ENCODE assay signal across 10 mouse cellular contexts in the genomic region with DNA sequence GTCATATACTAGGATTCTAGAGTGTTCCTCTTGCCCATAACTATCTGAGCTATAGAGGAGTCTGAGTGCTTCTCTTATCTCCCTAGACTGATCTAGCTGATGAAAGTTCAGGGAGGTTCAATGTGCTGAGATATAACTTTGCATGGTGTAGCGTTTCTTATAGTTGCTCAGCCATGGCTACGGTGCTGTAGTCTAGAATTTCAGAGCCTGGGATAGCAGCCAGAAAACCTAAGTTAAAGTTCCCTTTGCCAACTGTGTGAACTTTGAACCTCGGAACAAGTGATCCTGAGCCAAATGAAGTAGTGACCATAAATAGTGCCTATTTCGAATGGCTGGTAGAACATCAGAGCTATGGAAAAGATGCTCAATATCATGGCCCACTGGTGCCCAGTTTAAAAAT. TPM values are rescaled to one million over a fixed set of nuclear protein-coding genes. Genes with fewer than 3 reads are reported as not detected.
DNase-seq lines count a peak whose midpoint lies in the region; ATAC-seq and TF ChIP-seq lines count a peak whose summit lies in the region.
"Had no signal": no experiment of that assay in that cellular context is flagged by ENCODE, and none has a peak within 500 bp of the region (broad histone marks: within the 10 kb centered on the region; RNA-seq: fewer than 3 reads in every experiment).

No protein-coding gene starts in this region.

- intact Hi-C loops in heart, postnatal 36 days (cut with DNase I) = no loop called here

- peaks cover 25% of the 10 kb centered on the region for H3K4me1 ChIP-seq in heart, embryonic 13.5 days
- H3K4me1 ChIP-seq in midbrain, embryonic 12.5 days = peaks cover 27% of the 10 kb centered on the region
- H3K4me1 ChIP-seq in midbrain, embryonic 11.5 days (ENCODE audit: control insufficient read depth, insufficient read depth, low read length) = 0 out of 2 replicates have a peak, but pooled peaks cover 4% of the 10 kb centered on the region
- H3K4me1 ChIP-seq in hindbrain, embryonic 14.5 days (replicated peaks; ENCODE audit: control insufficient read depth, insufficient read depth, low read length) = peaks cover 28% of the 10 kb centered on the region

- no peak overlapping the region for H3ac ChIP-seq in myocyte (ENCODE audit: control insufficient read depth, insufficient read length)

- H3K4me2 ChIP-seq in heart, embryonic 13.5 days = no peak overlapping the region
- no peak overlapping the region for H3K4me2 ChIP-seq in midbrain, embryonic 12.5 days (replicated peaks)
- H3K4me2 ChIP-seq in midbrain, embryonic 11.5 days = no peak overlapping the region
- no peak overlapping the region for H3K4me2 ChIP-seq in hindbrain, embryonic 14.5 days (replicated peaks)
- H3K4me2 ChIP-seq in myocyte (ENCODE audit: low read depth) = peak overlapping the region; percentile 25

- peak overlapping the region; percentile 41; the same call in 1 of the 2 replicates for H3K27ac ChIP-seq in heart, embryonic 13.5 days (replicated peaks)
- 0 out of 2 replicates have a peak overlapping the region, but pooled peaks have one; percentile 35 for H3K27ac ChIP-seq in midbrain, embryonic 12.5 days (replicated peaks)
- no peak overlapping the region for H3K27ac ChIP-seq in midbrain, embryonic 11.5 days (ENCODE audit: low read depth, low read length)
- H3K27ac ChIP-seq in hindbrain, embryonic 14.5 days = peak overlapping the region; percentile 78

- peaks cover 76% of the 10 kb centered on the region for H3K79me2 ChIP-seq in myocyte (ENCODE audit: control insufficient read depth, insufficient read depth)

- DNase-seq in heart, postnatal 36 days = no peak
- no peak for DNase-seq in midbrain, embryonic 11.5 days (ENCODE audit: low spot score, missing footprints)
- no peak for DNase-seq in hindbrain, embryonic 14.5 days (ENCODE audit: low spot score)
- no peak for DNase-seq in adrenal gland, adult 8-10 months
- DNase-seq: heart, adult 11 months; thymus, postnatal 14 days had no signal

- H3K4me3 ChIP-seq in heart, embryonic 13.5 days = no peak overlapping the region
- H3K4me3 ChIP-seq in midbrain, embryonic 12.5 days = no peak overlapping the region
- no peak overlapping the region for H3K4me3 ChIP-seq in midbrain, embryonic 11.5 days (ENCODE audit: low read depth, low read length)
- H3K4me3 ChIP-seq in hindbrain, embryonic 14.5 days (replicated peaks; ENCODE audit: low read length) = no peak overlapping the region
- no peak overlapping the region for H3K4me3 ChIP-seq in myocyte

- H3K9ac ChIP-seq in heart, embryonic 13.5 days = no peak overlapping the region
- no peak overlapping the region for H3K9ac ChIP-seq in midbrain, embryonic 12.5 days (replicated peaks)
- no peak overlapping the region for H3K9ac ChIP-seq in midbrain, embryonic 11.5 days (ENCODE audit: low read length)
- H3K9ac ChIP-seq in hindbrain, embryonic 14.5 days = no peak overlapping the region

- no peak for TF ChIP-seq POLR2A in myocyte (IDR thresholded peaks at IDR 0.05; ENCODE audit: insufficient read length, low read depth)

- ATAC-seq in heart, embryonic 13.5 days (ENCODE audit: extremely low read depth, insufficient number of reproducible peaks, low FRiP score, low TSS enrichment) = no peak
- ATAC-seq in midbrain, embryonic 12.5 days (ENCODE audit: low FRiP score, low read depth) = no peak
- no peak for ATAC-seq in midbrain, embryonic 11.5 days (ENCODE audit: low FRiP score)
- no peak for ATAC-seq in hindbrain, embryonic 14.5 days (ENCODE audit: low FRiP score)
- ATAC-seq in megakaryocyte progenitor cell, adult 5-6 weeks (replicated peaks; ENCODE audit: poor library complexity) = no peak

- H3K9me3 ChIP-seq in heart, embryonic 13.5 days = no peaks in the 10 kb centered on the region
- no peaks in the 10 kb centered on the region for H3K9me3 ChIP-seq in midbrain, embryonic 12.5 days
- H3K9me3 ChIP-seq in midbrain, embryonic 11.5 days (ENCODE audit: control insufficient read depth, low read length) = no peaks in the 10 kb centered on the region
- H3K9me3 ChIP-seq in hindbrain, embryonic 14.5 days (ENCODE audit: control insufficient read depth, low read length) = no peaks in the 10 kb centered on the region

- H3K36me3 ChIP-seq in heart, embryonic 13.5 days = peaks cover 9% of the 10 kb centered on the region
- H3K36me3 ChIP-seq in midbrain, embryonic 12.5 days = peaks cover 23% of the 10 kb centered on the region
- peaks cover 2% of the 10 kb centered on the region; the same call in 1 of the 2 replicates for H3K36me3 ChIP-seq in midbrain, embryonic 11.5 days (ENCODE audit: control insufficient read depth, insufficient read depth, low read length)
- H3K36me3 ChIP-seq in hindbrain, embryonic 14.5 days (replicated peaks; ENCODE audit: control insufficient read depth, insufficient read depth) = peaks cover 40% of the 10 kb centered on the region
- H3K36me3 ChIP-seq in myocyte (ENCODE audit: control insufficient read depth, insufficient read depth) = peaks cover 15% of the 10 kb centered on the region

- 57% methylated on average over 4 of the region's 4 CpGs for WGBS in heart, embryonic 13.5 days
- WGBS in midbrain, embryonic 12.5 days = 94% methylated on average over 4 of the region's 4 CpGs
- 95% methylated on average over 4 of the region's 4 CpGs for WGBS in midbrain, embryonic 11.5 days
- WGBS in hindbrain, embryonic 14.5 days = 77% methylated on average over 4 of the region's 4 CpGs

- no peaks in the 10 kb centered on the region for H3K27me3 ChIP-seq in heart, embryonic 13.5 days (replicated peaks)
- H3K27me3 ChIP-seq in midbrain, embryonic 12.5 days = no peaks in the 10 kb centered on the region
- H3K27me3 ChIP-seq in midbrain, embryonic 11.5 days (ENCODE audit: control insufficient read depth, insufficient read depth, low read length) = no peaks in the 10 kb centered on the region
- no peaks in the 10 kb centered on the region for H3K27me3 ChIP-seq in hindbrain, embryonic 14.5 days (ENCODE audit: control insufficient read depth, insufficient read depth, low read length)
- no peaks in the 10 kb centered on the region for H3K27me3 ChIP-seq in myocyte (ENCODE audit: control insufficient read depth, insufficient read depth, insufficient read length)

TF ChIP-seq in myocyte, 11 proteins besides CTCF, POLR2A, EP300 and RAD21:
- TF ChIP-seq SRF (IDR thresholded peaks at IDR 0.05; ENCODE audit: control insufficient read depth, insufficient read length, low read depth) (no peak), REST (IDR thresholded peaks at IDR 0.05; ENCODE audit: insufficient read depth, insufficient read length) (no peak), POLR2AphosphoS2 (IDR thresholded peaks at IDR 0.05; ENCODE audit: insufficient read length, low read depth) (no peak), TCF12 (IDR thresholded peaks at IDR 0.05; ENCODE audit: insufficient read depth, poor library complexity, severe bottlenecking) (no peak), USF1 (IDR thresholded peaks at IDR 0.05; ENCODE audit: low read depth) (no peak), MYOG (IDR thresholded peaks at IDR 0.05; ENCODE audit: control insufficient read depth in 1 of 3, insufficient read depth in 1 of 3, insufficient read length in 2 of 3, low read depth in 2 of 3) (no peak)
TF ChIP-seq in myocyte: peak in this region for 0.

RNA-seq across cellular contexts. Expression of a gene that starts 56.7 kb away (rescaled TPM):
- 111 and 116 TPM in 2 replicates for polyA plus RNA-seq in heart, embryonic 13.5 days (2015; fragmentation: Nextera tagmentation; extraction: Ambion mirVana)
- total RNA-seq in heart, postnatal 36 days (2021) = 10 to 100 TPM; 11.8 to 14.4 TPM
- polyA plus RNA-seq in midbrain, embryonic 12.5 days (2016; fragmentation: Nextera tagmentation; extraction: Ambion mirVana) = 1,345 and 1,353 TPM in 2 replicates
- 911 and 979 TPM in 2 replicates for polyA plus RNA-seq in midbrain, embryonic 11.5 days (2014; fragmentation: Nextera tagmentation; extraction: Ambion mirVana)
- polyA plus RNA-seq in hindbrain, embryonic 14.5 days (2014; fragmentation: Nextera tagmentation; extraction: Ambion mirVana) = 2,185 and 2,283 TPM in 2 replicates
- 40.6 TPM for polyA plus RNA-seq in myocyte (2012; fragmentation: generic; extraction: Trizol)
- total RNA-seq in adrenal gland, adult 8-10 months (2022) = 100 to 1,000 TPM in 2 of 4 experiments, 10 to 100 TPM in 2; 82.9 to 169 (median 120) TPM
- total RNA-seq in megakaryocyte progenitor cell, adult 5-6 weeks (2015) = 0.02 and 0.94 TPM in 2 replicates
- total RNA-seq in megakaryocyte progenitor cell, adult 5-6 weeks (2017) = 0.04 and 0.10 TPM in 2 replicates
